Mouse (Mus musculus) cerebellum, adult 11-12 months (tissue): ENCODE results near the gene Ppp1r13l.

Experiments
- DNase-seq: peaks from one replicate; pipeline ENCODE4 v3.0.0; 2022

Gene Ppp1r13l

DNA sequence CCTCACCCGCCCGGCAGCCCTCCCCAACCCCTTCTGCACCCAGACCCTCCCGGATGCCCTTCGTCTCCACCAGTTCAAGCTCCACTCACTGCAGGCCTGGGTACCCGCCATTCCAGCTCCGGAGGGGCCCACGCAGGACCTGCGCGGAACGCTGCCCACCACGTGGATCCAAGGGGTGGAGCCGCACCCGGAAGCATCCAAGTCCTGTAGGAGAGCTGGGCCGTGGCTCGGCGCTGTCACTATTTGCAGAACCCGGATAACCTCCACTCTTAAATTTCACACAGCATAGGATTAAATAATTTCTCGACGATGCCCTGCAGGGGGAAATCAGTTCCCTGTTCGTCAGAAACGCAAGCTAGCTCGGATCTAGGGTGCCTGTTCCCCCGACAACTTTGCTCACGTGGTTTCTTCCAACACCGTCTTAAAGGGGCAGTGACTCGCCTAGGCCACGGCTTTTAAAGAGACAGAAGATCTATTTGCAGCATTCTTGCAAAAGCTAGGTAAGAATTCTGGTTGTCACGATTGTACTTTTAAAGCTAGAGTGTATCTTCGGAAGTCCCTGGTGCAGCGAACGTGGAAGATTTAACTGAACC, at the start of gene Ppp1r13l, which contains the start of gene Cd3eap:
Gene Ppp1r13l, plus strand, starts transcription at position 451 of the 593 bp plus-strand sequence.
Gene Cd3eap, minus strand, starts transcription at position 185 of the 593 bp plus-strand sequence.
- DNase-seq: peak; percentile 89

DNA sequence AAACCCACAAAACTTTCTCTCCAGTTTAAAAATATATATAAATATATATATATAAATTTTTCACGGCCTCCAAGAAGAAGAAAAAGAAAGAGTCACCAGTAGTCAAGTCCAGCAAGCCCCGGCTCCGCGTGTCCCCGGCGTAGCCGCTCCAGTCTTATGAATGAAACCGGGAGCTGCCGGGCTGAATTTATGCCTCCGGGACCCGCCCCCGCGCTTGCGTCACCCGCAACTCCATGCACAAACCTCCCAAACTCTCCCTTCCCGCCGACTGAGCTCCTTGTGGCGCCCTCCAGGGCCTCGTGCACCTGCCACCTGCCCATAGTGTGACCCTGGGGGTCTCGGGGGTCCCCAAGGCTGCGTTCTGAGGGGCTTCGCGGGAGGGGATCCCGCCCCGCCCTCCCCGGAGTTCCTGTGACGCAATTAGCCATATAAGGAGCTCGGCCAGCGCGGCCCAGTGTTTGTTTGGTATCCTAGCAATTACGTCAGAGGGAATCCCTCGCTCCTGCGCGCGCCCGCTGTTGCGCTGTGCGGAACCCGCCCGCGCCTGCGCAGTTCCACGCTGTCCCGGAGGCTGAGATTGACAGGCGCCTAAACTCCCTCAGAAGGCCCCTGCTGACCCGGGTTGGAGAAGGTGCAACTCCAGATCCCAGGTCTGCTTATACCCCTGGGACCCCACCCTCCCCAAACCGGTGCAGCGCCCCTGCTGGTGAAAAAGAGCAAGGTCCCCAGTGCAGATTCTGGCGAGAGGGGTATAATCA, 49.5 kb upstream of the Ppp1r13l start, which contains the start of gene Fosb:
Gene Fosb, minus strand, starts transcription at position 168 of the 758 bp plus-strand sequence.
- peak; percentile 96 for DNase-seq

DNA sequence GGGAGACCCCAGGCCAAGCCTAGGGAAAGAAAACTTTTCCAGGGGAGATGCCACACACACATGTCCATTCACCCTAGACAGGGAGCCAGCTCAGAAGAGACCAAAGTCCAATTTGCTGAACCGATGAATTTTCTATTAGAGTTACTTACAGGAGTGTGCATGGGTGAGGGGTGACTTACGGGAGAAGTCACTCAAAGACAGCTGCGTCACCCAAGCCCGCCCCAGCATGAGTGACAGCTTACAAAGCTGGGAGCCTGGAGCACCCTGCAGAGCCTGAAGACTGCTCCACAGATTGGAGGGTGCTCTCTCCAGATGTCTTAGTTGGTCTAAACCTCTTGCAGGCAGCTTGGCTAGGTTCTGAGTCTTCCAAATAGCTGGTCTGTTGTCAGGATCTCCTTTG, 47.6 kb upstream of the Ppp1r13l start:
- DNase-seq: no peak

DNA sequence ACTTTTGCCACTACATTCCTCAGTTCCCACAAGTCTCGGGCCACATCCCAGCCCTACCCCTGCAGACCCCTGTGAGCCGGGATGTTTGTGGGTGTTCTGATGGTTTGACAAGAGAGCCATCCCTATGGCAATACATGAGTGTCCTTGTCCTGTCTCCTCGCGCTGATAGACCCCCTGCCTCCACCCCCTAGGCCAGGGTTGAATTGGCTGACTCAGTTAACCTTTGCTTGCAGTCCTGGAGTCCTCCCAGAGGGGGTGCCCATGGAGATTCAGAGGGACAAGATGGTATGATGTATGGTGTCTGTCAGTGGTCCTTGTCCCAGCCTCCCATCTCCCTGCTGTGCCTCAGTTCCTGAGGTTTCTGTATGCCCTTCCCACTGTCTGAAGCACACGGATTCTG, 45.5 kb upstream of the Ppp1r13l start:
- DNase-seq: no peak

DNA sequence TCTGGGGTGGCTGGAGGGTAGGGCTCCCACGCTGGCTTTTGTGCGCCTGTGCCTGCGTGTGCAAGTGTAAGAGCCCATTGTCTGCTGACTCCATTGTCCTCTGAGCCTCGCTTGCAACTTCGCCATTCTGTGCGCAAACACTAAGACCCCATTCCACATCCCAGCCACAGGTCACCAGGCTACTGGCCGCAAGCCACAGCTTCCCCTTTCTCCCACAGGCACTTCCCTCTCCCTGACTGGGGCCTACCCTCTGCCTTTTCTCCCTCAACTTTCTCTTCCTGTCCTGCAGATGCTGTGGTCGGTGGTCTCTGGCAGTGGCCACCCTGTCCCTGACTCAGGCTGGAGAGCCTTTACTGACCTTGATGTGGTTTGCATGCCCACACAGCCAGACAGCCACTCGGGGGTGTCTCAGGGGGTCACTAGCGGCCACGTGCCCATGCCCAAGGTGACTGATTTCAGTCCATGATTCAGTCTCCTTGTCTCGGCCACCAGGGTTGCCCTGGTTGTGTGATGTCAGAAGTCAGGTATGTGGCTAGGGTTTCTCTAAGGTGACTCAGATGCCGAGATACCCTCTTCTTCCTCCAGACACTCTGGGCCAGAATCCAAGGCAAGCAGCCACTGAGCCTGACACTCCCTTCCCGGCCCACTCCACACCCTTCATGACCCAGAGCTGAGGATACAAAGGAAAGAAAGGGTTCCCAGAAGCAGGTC, 42.9 kb upstream of the Ppp1r13l start:
- no peak for DNase-seq

DNA sequence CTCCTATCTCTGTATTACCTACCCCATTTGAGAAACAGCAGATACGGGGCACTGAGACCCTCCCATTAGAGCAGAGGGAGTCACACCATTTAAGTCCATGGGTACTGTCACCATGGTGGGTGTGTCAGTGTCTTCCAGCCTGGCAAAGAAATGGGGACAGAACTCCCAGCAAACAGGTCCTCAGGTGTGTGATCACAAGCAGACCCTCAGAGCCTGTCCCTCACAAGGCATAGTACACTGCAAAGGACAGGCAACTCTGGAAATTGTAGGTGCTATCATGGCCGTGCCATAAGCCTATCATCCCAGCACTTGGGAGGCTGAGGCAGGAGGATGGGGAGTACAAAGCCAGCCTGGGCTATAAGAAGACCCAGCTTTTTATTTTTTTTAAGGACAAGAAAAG, 41.3 kb upstream of the Ppp1r13l start:
- no peak for DNase-seq

DNA sequence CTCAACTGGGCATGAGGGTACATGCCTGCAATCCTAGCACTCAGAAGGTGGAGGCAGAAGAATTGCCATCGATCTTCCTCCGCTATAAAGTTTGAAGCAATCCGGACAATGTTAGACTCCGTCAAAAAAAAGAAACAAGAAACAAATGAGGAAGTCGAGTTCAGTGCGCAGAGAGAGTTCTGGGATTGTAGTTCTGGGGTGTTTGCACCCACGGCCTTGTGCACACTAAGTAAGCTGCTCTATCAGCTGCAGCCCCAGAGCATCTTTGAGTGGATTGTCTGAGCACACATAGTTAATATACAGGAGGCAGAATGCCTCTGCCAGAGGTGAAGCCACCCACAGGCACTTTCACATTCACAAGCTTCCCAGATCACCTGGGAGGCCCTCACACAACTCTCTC, 40.9 kb upstream of the Ppp1r13l start:
- DNase-seq: no peak

DNA sequence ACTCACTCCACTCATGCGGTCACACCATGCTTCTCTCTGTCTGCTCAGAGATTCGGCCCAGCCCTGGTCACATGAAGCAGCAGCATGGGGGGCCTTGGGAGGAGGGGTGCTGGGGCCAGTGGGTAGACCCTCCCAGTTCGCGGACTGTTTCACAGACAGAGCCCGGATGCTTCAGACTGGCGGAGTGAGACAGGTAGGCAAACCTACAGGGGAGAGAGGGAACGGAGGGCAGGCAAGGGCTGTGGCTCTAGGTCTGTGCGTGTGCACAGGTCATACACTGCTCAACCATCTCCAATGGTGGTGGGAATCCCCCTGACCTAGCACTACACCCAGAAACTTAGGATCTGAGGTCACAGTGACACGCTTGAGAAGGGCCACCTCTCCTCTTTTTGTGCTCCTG, 40.1 kb upstream of the Ppp1r13l start:
- DNase-seq: no peak

DNA sequence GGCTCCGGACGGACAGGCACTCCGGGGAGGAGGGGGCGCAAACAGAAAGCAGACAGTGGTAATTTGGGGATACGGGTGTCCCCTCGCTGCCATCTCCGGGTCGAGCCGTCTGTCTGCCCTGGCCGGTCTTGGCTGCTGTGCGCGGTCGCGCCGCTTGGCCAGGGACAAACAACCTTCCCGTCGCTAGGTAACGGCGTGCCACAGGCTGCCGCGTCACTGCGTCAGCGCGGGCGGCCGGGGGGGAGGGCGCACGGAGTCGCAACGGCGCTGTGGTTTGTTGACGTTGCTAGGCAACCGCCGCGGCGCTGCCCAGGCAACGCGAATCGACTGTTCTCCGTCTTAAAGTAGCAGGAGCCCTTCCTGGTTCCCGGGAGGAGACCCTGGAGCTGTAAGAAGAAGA, 39.6 kb upstream of the Ppp1r13l start:
- peak; percentile 93 for DNase-seq

DNA sequence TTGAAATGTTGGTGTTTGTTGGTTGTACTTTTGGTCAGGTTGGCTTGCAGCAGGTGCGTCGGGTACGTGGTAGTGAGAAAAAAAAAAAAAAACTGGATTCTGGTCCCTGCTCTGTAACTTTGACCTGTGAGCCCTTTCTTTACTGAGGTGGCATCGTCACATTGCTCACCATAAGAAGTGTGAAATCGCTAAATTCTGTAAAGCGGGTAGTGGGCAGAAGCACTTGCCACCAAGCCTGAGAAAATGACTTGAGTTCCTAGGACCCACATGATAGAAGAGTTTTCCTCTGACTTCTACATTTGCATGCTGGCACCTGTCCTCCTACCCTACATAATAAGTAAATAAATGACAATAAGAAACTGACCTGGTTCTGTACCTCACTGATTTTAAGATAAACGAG, 38.9 kb upstream of the Ppp1r13l start:
- no peak for DNase-seq

DNA sequence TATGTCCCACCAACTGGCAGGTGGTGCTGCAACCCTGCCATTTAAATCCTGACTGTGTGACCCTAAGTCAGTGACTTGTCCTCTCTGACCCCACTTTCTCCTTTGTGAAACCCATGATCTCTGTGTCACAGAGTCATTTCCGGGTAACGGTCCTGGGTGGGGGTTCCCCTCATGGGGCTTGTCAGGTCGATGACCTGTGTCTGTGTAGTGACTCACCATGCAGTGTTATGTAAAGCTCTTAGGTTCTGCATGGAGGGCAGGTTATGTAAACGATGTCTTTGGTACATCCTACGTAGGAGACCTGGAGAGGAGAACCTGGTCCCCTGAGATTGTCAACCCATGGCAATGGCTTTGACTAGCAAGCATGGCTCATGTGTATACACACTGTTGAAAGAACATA, 38.1 kb upstream of the Ppp1r13l start:
- DNase-seq: no peak

DNA sequence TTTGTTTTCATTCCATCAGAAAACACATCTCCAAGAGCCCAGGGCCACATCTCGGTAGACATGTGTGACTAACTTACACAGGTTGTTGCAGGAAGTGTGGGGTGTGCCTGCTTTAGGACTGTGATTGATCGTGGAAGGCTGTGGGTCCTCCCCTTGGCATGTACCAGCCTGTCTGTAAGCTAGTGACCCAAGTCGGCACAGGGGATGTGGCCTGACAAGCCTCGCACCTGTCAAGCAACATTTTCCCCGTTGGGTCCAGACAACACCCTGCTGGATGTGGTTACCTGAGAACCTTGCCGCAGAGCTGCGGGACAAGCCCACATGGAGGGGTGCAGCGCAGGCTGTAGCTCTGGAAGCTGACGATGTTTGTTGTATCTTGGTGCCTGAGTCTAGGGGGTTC, 37.1 kb upstream of the Ppp1r13l start:
- no peak for DNase-seq

DNA sequence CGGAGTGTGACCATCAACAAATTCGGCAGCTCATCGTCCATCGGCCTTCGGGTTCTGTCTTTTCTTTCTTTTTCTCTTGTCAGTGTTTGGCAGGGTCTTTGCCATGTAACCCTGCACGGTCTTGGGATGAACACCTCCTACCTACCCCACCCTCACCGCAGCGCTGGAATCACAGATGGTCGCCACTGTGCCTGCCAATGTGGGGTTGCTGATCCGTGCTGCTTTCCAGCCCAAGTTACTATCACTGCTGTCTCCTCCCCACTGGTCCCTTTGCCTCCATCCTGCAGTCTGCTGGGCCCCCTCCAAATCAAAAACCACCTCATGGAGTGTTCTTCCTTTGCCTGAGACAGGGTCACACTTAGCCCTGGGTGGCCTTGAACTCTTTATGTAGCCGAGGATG, 35.3 kb upstream of the Ppp1r13l start:
- DNase-seq: no peak

DNA sequence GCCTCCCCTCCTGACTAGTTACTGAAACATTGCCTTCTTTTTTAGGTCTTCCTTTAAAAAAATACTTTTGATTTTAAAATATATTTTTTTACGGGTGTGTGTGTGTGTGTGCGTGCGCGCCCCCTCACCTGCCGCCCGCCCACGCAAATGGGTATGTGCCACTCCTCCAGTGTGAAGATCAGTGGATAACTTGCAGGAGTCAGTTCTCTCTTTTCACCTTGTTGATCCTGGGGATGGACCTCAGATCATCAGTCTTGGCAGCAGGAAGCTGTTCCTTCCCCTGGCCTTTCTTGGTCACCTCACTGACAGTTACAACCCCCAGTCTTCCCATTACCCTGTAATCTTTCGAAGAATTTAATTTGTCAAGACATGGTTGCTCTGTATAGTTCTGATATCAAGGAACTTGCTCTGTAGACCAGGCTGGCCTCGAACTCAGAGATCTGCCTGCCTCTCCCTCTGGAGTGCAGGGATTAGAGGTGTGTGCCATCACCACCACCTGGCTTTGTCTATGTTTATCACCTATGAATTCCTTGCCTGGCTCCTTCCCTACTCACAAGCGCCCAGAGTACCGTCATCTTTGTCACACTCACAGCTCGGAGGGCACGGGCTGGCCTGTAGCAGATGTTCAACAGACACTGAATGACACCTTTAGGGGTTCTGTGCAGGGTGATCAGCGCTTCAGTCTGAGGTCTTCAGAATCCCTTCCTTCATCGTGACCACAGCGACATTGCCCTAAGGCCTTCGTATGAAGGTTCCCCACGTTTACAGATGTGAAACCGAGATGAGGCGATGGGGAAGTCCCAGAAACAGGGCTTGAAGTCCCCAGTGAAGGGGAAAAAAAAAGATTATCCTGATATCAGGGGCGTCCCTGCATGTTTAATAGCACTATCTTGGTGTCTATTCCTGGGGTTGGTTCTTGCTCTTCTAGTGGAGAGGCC, 34.0 kb upstream of the Ppp1r13l start:
- DNase-seq: no peak

DNA sequence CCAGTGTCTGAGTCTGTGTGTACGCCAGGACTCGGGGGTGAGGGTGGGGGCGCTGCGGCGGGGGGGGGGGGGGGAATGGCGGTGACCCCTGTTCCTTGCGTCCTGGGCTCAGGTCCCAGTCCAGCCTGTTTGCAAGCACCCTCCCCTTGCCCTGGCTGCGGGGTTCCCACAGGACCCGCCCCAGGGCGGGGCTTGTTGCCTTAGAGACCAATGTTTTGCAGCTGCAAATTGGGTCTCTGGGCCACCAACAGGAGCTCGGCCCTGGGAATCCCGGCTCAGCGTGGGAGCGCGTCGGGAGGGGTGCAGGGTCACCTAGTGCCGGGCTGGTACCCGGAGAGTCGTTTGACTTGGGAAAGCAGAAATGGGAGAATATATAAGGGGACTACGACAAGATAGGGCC, 33.2 kb upstream of the Ppp1r13l start:
- DNase-seq: peak; percentile 72

DNA sequence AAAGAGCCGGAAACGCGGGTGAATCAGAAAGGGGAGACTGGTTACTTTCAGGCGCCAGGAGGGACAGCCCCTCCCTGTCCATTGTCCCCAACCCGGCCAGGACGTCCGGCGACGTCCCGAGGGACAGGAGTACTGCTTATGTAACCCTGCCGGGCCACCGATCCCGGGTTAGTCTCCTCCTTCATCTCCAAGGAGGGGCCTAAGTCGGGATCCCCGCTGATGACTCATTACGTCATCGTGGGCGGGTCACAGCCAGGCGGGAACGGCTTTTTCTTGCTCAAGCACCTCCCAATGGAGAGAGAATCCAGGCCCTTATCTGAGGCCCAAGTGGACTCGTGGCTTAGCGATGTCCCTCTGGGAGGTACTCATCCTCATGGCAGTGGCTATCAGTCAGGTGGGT, 32.4 kb upstream of the Ppp1r13l start:
- DNase-seq: peak; percentile 87

DNA sequence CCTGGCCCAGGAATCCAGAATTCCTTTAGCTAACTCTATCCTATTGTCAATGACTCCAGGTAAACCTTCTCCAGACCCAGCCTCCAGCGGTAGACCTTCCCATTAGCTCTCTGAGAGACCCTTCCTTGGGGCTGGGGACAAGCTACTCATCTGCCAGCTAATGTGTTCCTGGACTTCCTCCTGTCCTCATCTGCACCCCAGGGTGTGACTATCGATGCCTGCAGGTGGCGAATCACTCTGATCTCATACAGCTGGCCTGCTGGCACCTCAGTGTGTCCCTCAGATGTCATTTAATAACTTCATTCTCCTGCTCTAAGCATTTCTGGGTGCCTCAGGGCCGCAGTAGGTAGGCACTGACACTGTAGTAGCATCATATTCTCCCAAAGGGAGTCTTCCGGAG, 31.8 kb upstream of the Ppp1r13l start:
- DNase-seq: no peak

DNA sequence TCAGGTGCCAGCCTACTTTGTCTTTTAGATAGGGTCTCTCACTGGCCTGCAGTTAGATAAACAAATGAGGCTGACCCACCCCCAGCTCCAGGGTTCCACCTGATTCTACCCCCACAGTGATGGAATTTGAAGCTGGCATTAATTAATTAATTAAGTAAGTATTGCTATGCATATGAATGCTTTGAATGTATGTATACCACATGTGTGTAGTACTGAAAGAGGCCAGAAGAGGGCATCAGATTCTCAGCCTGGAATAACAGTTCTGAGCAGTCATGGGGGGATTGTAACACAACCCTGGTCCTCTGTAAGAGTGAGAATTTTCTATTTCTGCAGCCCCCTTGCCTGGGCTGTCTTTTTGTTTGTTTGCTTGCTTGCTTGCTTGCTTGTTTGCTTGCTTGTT, 31.1 kb upstream of the Ppp1r13l start:
- no peak for DNase-seq

DNA sequence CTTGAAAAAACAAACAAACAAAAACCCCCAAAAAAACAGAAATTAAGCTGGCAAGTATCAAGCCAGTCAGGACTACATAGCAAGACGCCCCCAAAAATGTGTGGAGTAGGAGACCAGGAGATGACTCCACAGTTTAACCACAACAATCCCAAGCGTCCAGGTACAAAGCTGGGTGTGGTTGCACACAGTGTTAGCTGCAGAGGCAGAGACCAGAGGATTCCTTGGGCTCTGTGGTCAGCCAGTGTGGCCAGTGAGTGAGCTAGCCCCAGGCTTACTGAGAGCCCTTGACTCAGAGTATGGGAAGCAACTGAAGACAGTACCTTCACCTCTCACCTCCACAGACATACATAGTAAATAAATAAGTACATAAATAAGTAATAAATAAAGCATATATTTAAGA, 27.6 kb upstream of the Ppp1r13l start:
- no peak for DNase-seq

DNA sequence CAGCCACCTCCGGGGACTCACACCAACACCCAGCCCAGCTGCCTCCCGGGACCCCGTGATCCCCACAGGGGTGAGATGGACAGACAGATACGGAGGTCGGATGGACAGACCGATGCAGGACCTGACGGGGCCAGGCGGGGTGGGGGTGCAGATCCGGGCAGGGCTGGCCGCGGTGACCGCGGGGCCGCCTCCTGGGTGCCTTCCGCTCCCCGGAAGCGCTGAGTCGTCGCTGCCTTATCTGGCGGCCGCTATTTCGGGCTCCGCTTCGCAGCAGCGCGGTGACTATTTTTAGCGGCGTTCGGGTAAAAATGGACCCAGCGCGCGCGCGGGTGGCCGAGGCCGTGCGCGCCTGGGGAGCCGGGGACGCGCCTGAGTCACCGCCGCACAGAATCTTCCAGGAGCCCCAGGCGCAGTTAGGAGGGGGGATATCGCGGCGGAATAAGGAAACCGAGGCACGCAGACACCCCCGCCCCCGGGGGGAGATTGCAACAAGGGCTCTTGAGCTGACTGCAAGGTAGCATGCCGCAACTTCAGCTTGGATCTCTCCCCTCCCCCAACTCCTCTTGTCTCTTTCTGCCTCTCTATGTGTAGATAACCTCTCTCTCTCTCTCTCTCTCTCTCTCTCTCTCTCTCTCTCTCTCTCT, 26.7 kb upstream of the Ppp1r13l start:
- peak; percentile 73 for DNase-seq

DNA sequence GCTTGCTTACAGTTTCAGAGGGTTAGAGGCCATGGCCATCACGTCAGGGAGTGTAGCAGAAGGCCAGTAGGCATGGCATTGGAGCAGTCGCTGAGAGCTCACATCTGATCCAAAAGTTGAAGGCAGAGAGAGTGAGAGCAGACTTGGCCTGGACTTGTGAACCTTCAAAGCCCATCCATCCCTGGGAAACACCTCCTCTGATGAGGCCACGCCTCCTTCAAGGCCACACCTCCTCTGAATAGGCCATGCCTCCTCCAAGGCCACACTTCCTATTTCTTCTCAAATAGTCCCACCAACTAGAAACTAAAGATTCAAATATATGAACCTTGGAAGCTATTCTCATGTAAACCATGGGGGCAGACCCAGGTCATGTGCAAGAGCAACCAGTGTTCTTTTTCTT, 24.0 kb upstream of the Ppp1r13l start:
- DNase-seq: no peak

DNA sequence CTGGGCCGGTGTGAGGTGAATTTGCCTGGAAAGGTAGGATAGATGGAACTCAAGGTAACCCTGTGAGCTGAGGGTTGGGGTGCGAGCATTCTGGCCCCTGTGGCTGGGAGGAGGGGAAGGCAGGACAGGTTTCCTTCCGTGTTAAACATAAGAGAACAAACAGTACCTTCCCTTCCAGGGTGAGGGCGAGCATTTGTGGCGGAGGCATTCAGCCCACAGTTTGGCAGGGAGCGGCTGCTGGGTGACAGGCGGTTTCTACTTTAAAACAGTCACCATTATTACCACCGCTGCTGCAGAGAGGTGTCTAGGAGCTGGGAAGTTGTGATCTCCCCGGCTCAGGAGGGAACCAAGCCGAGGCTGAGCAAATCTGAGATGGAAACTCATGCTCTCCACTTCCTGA, 22.4 kb upstream of the Ppp1r13l start:
- DNase-seq: no peak
